Mouse (Mus musculus) olfactory bulb, adult 2 months (tissue): ENCODE measurements around the gene Nln. TPM values are rescaled to one million over a fixed set of nuclear protein-coding genes. Genes with fewer than 3 reads are reported as not detected.

Source experiments
- H3K27ac ChIP-seq: fragments of 200-500 bp; 2 replicates; pipeline ENCODE4 v1.5.1; 2012; ENCODE audit warnings: low read depth, low read length; ENCODE audit not compliant: insufficient read depth
- H3K4me1 ChIP-seq: fragments of 200-500 bp; 2 replicates; pipeline ENCODE4 v1.6.1; 2012; ENCODE audit warnings: low read length; ENCODE audit not compliant: control insufficient read depth, insufficient read depth
- H3K4me3 ChIP-seq: fragments of 200-500 bp; 2 replicates; pipeline ENCODE4 v1.5.1; 2012; ENCODE audit warnings: mild to moderate bottlenecking, low read depth, low read length, moderate library complexity; ENCODE audit not compliant: insufficient read depth
- CTCF ChIP-seq: fragments of 200-500 bp; IDR thresholded peaks from 2 replicates; pipeline ENCODE4 v1.5.1; 2012; ENCODE audit warnings: low read depth, mild to moderate bottlenecking, low read length, moderate library complexity; ENCODE audit not compliant: insufficient read depth
- POLR2A ChIP-seq: fragments of 200-500 bp; IDR thresholded peaks from 2 replicates; pipeline ENCODE4 v1.6.1; 2012; ENCODE audit warnings: mild to moderate bottlenecking, low read depth, low read length, moderate library complexity; ENCODE audit not compliant: insufficient read depth
- WGBS: fragments of 180-500 bp; shearing (Covaris S2); methylation state at CpG from one replicate; pipeline ENCODE4 v1.1.7; 2018; 5-methylcytosine and 5-hydroxymethylcytosine counted together
- polyA plus RNA-seq: library from polyadenylated mRNA; stranded (reverse); fragments of >200 nt; gene quantifications from 2 replicates; pipeline ENCODE4 v1.2.4, GENCODE M21; 2012; ENCODE audit warnings: low replicate concordance; ENCODE audit not compliant: missing spikeins, insufficient read depth, insufficient read length

Nln gene
- polyA plus RNA-seq, 1 experiment, result not detected

GRCm38 (mm10) chr13:104101606-104102235 lies 7.7 kb downstream of the Nln start:
- TF ChIP-seq POLR2A (no peak), CTCF (no peak)
- 92% methylated on average over 5 of the region's 5 CpGs for WGBS
- Histone ChIP-seq H3K4me1 (no peaks in the 10 kb centered on the region), H3K4me3 (no peak overlapping the region), H3K27ac (no peak overlapping the region)

GRCm38 (mm10) chr13:104100416-104100815 lies 9.0 kb downstream of the Nln start:
- TF ChIP-seq CTCF (no peak), POLR2A (no peak)
- WGBS, result 87% methylated on average over 4 of the region's 4 CpGs
- no peak overlapping the region for H3K27ac ChIP-seq

DNA sequence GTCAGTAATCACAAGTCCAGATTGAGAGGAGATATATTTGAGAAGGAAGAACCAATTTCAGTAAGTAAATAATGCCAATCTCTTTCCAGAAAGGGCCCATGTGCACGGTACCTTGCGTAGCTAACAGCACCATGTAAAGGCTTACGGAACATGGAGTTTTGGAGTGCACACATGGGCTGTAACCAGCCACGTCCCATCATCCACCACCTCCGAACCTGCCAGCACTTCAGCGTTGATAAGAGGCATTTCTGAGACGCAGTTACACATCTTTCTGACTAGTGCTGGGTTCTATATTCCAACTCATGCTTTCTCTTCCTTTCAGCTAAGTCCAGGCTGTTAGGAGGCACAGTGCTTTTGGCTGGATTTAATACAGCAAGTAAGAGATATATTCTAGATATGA lies 12.2 kb downstream of the Nln start:
- 97% methylated on average over 7 of the region's 7 CpGs for WGBS
- H3K4me1 ChIP-seq, result peaks cover 16% of the 10 kb centered on the region
- no peak overlapping the region for H3K27ac ChIP-seq
- no peak overlapping the region for H3K4me3 ChIP-seq
- TF ChIP-seq POLR2A (no peak), CTCF (no peak)

More at GRCm38 (mm10) chr13:104100416-104100815, 9.0 kb downstream of the Nln start:
- H3K4me3 ChIP-seq, result no peak overlapping the region
- no peaks in the 10 kb centered on the region for H3K4me1 ChIP-seq

DNA sequence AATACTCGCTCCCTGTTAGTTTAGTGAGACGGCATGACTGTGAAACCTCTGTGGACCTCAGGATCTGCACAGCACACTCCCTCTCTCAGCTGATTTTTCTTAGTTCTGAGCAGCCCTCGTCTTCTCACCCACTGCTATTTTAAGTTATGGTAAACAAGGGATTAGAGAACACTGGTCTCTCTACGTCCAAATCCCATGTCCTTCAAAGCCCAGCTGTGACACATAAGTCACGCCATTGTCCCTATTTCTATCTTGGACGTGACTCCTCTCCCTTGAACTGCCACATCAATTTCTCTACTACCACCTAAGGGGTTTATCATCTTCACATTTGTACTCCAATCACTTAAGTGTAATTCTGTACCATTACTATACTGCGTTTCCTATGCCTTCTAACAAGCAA lies 13.5 kb downstream of the Nln start:
- Histone ChIP-seq H3K4me1 (peaks cover 16% of the 10 kb centered on the region), H3K27ac (no peak overlapping the region), H3K4me3 (no peak overlapping the region)
- TF ChIP-seq POLR2A (no peak), CTCF (no peak)
- WGBS, result 71% methylated on average over 7 of the region's 7 CpGs

DNA sequence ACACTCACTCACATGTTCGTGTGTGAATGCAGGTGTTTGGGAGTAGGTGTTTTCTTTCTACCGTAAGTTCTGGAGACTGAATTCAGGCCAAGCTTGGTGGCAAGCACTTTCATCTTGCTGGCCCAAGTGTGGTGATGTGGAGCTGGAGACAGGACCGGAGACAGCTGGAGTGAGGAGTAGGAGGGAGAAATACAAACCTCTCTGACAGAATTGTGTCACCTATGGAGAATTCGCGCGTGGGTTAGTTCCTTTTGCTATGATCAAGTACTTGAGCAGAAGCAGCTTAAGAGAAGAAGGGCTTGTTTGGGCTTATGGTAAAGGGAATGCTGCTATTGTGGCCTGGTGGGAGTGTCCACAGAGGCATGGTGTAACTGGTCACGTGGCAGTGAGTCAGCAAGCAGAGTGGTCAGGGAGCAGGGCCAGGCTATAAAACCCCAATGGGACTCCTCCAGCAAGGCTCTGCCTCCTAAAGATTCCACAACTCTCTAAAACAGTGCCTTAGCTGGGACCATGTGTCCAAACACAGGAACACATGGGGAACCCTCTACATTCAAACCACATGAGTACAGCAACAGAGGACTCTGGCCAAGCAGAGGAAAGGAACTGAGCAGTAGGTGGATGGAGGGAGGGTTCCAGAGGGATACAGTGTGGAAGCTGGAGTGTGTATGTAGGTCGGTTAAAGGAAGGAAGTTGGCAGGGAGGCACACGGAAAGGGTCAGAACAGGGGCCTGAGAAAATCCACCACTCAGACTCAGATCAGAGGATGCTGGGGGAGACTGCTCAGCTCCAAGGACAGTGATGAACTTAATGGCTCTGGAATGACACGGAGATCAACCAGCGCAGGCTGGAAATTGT lies 14.7 kb downstream of the Nln start:
- H3K27ac ChIP-seq, result no peak overlapping the region
- no peak overlapping the region for H3K4me3 ChIP-seq
- 78% methylated on average over 11 of the region's 11 CpGs for WGBS
- H3K4me1 ChIP-seq, result peaks cover 16% of the 10 kb centered on the region
- TF ChIP-seq CTCF (no peak), POLR2A (no peak)

DNA sequence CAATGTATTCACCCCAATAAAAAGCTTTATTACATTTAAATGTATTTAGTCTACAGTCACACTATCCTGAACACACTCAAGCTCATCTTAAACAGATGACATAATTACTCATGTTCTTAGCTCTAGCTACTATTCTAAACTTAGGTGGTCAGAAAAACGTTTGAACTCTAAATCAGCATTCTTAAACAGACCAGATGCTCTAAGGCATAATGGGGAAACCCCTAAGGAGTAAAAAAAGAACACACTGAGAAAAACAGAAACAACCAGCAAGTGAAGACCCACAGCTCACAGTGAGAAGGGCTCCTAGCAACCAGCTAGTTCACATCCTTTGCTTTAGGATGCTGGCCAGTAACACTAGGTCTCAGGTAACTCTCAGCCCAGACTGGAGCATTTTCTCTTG lies 17.7 kb downstream of the Nln start:
- WGBS, result 6% methylated on average over 1 of the region's 1 CpGs
- no peak overlapping the region for H3K27ac ChIP-seq
- H3K4me3 ChIP-seq, result no peak overlapping the region
- no peak for TF ChIP-seq CTCF
- TF ChIP-seq POLR2A, result no peak
- peaks cover 16% of the 10 kb centered on the region for H3K4me1 ChIP-seq

- 6% methylated on average over 1 of the region's 1 CpGs for WGBS
These were observed 20.0 kb downstream of the Nln start for GRCm38 (mm10) chr13:104089387-104089786.

DNA sequence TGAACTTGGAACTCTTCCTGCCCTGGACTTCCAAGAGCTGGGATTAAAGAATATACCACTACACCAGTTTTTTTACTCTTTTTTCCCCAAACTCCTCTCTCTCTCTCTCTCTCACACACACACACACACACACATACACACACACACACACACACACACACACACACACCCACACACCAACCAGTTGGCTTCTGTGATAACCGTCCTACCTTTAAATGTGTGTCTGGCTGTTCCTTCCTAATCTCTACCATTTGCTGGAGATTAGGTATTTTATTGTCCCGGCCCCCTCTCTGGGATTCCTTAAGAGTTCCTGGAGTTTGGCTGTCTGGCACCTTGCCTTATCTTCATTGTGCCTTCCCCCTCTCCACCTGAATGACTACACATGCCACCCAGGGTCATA lies 24.8 kb downstream of the Nln start:
- TF ChIP-seq CTCF, result no peak
- no peak for TF ChIP-seq POLR2A
- Histone ChIP-seq H3K27ac (no peak overlapping the region), H3K4me1 (peaks cover 3% of the 10 kb centered on the region; the same call in 1 of the 2 replicates), H3K4me3 (no peak overlapping the region)
- WGBS, result 81% methylated on average over 2 of the region's 2 CpGs

More at GRCm38 (mm10) chr13:104089387-104089786, 20.0 kb downstream of the Nln start:
- peaks cover 8% of the 10 kb centered on the region for H3K4me1 ChIP-seq
- TF ChIP-seq POLR2A, result no peak
- peak; percentile 55 for TF ChIP-seq CTCF
- H3K4me3 ChIP-seq, result no peak overlapping the region
- no peak overlapping the region for H3K27ac ChIP-seq

GRCm38 (mm10) chr13:104082504-104082903 lies 26.9 kb downstream of the Nln start:
- no peak overlapping the region for H3K27ac ChIP-seq
- peaks cover 3% of the 10 kb centered on the region; the same call in 1 of the 2 replicates for H3K4me1 ChIP-seq
- WGBS, result 88% methylated on average over 7 of the region's 7 CpGs
- H3K4me3 ChIP-seq, result no peak overlapping the region
- no peak for TF ChIP-seq POLR2A
- no peak for TF ChIP-seq CTCF
